Mouse (Mus musculus): Measurements from ENCODE around the gene Specc1l. TPM values are rescaled to one million over a fixed set of nuclear protein-coding genes. Genes with fewer than 3 reads are reported as not detected.

Specc1l gene
- polyA plus RNA-seq, 1 experiment: 31.6 TPM

DNA sequence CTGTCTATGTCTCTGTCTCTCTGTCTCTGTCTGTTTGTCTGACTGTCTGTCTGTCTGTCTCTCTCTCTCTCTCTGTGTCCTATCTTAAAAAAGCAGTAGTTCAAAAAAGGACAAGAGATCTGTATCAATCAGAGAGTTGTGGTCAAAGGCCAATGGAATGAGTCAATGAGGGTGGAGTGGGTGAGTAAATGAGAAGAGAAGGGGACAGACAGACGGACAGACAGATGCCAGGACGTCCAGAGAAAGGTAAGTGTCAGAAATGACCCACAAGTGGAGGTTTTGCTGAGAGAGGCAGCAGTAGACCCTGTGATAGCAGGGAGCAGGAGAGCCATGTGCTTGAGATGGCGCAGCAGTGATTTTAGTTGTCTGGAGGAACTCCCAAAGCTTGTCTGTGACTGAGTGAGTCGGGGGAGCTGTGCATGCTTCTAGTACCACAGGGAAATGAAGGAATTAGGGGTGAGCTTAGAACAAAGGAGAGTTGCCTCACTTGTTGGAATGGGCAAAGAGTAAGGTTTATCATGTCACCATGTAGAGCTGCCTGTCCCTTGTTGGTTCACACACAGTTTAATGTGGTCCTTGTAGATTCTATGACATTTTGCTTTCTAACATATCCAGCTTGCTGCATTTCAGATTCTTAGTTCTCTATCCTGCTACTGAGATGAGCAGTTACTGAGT, 10.2 kb downstream of the Specc1l start:
- Histone ChIP-seq H3K27ac (ENCODE audit: control insufficient read depth, insufficient read depth, low read length) (peak overlapping the region; percentile 21; the same call in 1 of the 2 replicates), H3K4me3 (ENCODE audit: control insufficient read depth, insufficient read depth, low read length) (no peak overlapping the region), H3K4me1 (replicated peaks; ENCODE audit: control insufficient read depth, insufficient read depth, low read length) (peaks cover 6% of the 10 kb centered on the region), H3K27me3 (ENCODE audit: control insufficient read depth, insufficient read depth, low read length) (no peaks in the 10 kb centered on the region), H3K36me3 (ENCODE audit: control insufficient read depth, insufficient read depth, low read length) (no peaks in the 10 kb centered on the region)
- TF ChIP-seq POLR2A (IDR thresholded peaks at IDR 0.05; ENCODE audit: control insufficient read depth, extremely low read depth, insufficient read depth, low read length, poor library complexity) (no peak), CTCF (IDR thresholded peaks at IDR 0.05; ENCODE audit: borderline replicate concordance, control insufficient read depth, extremely low read depth, insufficient read depth, low read length, poor library complexity) (no peak)
- WGBS: 81% methylated on average over 4 of the region's 4 CpGs
- DNase-seq: no peak

DNA sequence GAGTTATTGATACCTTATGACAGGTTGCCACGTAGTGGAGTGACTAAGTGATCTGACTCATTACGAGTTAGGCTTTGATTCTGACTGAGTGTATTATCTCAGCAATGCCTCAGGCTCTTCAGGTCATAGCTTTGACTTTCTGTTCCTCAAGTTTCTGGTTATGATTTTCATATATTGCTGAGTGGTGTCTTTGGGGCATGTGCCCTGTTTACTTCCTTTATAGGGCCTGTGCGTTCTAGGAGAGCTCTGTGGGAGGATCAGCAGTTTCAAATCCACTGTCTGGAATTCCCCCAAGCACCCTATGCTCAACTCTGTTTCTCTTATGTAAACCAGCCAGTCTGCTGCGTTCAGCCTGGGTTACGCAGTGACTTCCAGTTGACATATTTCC, 10.7 kb downstream of the Specc1l start:
- Histone ChIP-seq H3K36me3 (ENCODE audit: control insufficient read depth, insufficient read depth, low read length) (no peaks in the 10 kb centered on the region), H3K4me1 (replicated peaks; ENCODE audit: control insufficient read depth, insufficient read depth, low read length) (peaks cover 6% of the 10 kb centered on the region), H3K27me3 (ENCODE audit: control insufficient read depth, insufficient read depth, low read length) (no peaks in the 10 kb centered on the region), H3K27ac (ENCODE audit: control insufficient read depth, insufficient read depth, low read length) (no peak overlapping the region), H3K4me3 (ENCODE audit: control insufficient read depth, insufficient read depth, low read length) (no peak overlapping the region)
- 71% methylated on average over 5 of the region's 5 CpGs for WGBS
- DNase-seq: no peak
- TF ChIP-seq CTCF (IDR thresholded peaks at IDR 0.05; ENCODE audit: borderline replicate concordance, control insufficient read depth, extremely low read depth, insufficient read depth, low read length, poor library complexity): no peak
- no peak for TF ChIP-seq POLR2A (IDR thresholded peaks at IDR 0.05; ENCODE audit: control insufficient read depth, extremely low read depth, insufficient read depth, low read length, poor library complexity)

DNA sequence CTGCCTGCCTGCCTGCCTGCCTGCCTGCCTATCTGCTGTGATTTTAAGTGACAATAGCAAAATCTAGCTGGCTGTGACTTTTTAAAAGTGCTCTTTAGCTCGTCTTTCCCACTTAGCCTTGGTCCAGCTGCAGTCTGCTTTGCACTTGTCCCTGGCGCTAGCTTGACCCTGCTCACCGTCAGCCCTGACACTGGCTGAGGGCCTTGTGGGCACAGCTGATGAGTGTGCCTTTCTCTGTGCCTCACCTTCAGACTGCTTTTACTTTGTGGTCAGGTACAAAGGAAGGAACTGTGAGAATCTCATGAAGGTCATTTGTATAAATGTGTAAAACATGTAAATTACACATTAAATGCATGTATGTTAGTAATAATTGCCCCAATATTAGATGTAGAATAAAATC, 12.3 kb downstream of the Specc1l start:
- H3K27me3 ChIP-seq (ENCODE audit: control insufficient read depth, insufficient read depth, low read length): no peaks in the 10 kb centered on the region
- no peaks in the 10 kb centered on the region for H3K36me3 ChIP-seq (ENCODE audit: control insufficient read depth, insufficient read depth, low read length)
- no peak overlapping the region for H3K27ac ChIP-seq (ENCODE audit: control insufficient read depth, insufficient read depth, low read length)
- 68% methylated on average over 3 of the region's 3 CpGs for WGBS
- TF ChIP-seq CTCF (IDR thresholded peaks at IDR 0.05; ENCODE audit: borderline replicate concordance, control insufficient read depth, extremely low read depth, insufficient read depth, low read length, poor library complexity): no peak
- TF ChIP-seq POLR2A (IDR thresholded peaks at IDR 0.05; ENCODE audit: control insufficient read depth, extremely low read depth, insufficient read depth, low read length, poor library complexity): no peak
- peaks cover 7% of the 10 kb centered on the region for H3K4me1 ChIP-seq (replicated peaks; ENCODE audit: control insufficient read depth, insufficient read depth, low read length)
- no peak for DNase-seq
- H3K4me3 ChIP-seq (ENCODE audit: control insufficient read depth, insufficient read depth, low read length): no peak overlapping the region

DNA sequence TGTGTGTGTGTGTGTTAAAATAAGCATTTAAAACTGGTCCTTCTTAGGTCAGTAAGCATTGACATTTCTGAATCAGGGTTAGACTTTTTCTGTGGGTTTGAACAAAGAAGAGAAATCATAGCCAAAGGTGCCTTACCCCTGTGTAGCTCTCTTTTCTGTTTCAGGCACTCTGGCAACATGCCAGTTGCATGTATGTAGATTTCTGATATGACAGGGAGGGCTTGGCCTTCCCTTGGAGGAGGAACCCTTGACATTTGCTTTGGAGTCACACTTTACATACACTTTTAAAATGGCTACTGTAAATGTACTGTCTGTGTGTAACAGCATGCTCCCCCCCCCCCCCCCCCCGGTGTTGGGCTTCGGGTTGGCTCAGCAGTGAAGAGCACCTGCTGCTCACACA, 12.8 kb downstream of the Specc1l start:
- Histone ChIP-seq H3K4me3 (ENCODE audit: control insufficient read depth, insufficient read depth, low read length) (no peak overlapping the region), H3K4me1 (replicated peaks; ENCODE audit: control insufficient read depth, insufficient read depth, low read length) (peaks cover 10% of the 10 kb centered on the region), H3K27me3 (ENCODE audit: control insufficient read depth, insufficient read depth, low read length) (no peaks in the 10 kb centered on the region), H3K36me3 (ENCODE audit: control insufficient read depth, insufficient read depth, low read length) (no peaks in the 10 kb centered on the region), H3K27ac (ENCODE audit: control insufficient read depth, insufficient read depth, low read length) (no peak overlapping the region)
- 0% methylated on average over 1 of the region's 2 CpGs for WGBS
- no peak for DNase-seq
- TF ChIP-seq POLR2A (IDR thresholded peaks at IDR 0.05; ENCODE audit: control insufficient read depth, extremely low read depth, insufficient read depth, low read length, poor library complexity) (no peak), CTCF (IDR thresholded peaks at IDR 0.05; ENCODE audit: borderline replicate concordance, control insufficient read depth, extremely low read depth, insufficient read depth, low read length, poor library complexity) (no peak)

DNA sequence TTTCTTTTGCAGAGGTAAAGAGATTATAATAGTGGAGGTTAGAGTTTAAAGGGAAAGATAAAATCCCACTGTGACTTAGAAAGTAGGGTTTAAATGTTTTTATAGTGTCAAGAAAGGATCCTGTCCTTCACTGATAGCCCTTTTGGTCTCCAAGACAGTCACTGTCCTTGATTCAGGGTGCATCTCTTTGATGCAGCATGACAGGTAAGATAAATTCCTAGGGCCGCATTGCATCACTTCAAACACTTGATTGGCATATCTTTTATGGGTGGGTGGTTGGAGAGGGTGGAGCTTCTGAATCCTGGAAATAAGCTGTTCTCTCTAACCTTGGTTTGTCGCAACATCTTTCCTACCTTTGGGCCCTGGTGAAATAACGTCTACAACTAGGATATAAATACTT, 15.5 kb downstream of the Specc1l start:
- H3K4me3 ChIP-seq (ENCODE audit: control insufficient read depth, insufficient read depth, low read length): no peak overlapping the region
- no peak for TF ChIP-seq POLR2A (IDR thresholded peaks at IDR 0.05; ENCODE audit: control insufficient read depth, extremely low read depth, insufficient read depth, low read length, poor library complexity)
- H3K27ac ChIP-seq (ENCODE audit: control insufficient read depth, insufficient read depth, low read length): no peak overlapping the region
- no peak for DNase-seq
- peaks cover 8% of the 10 kb centered on the region for H3K4me1 ChIP-seq (replicated peaks; ENCODE audit: control insufficient read depth, insufficient read depth, low read length)
- 92% methylated on average over 3 of the region's 3 CpGs for WGBS
- H3K27me3 ChIP-seq (ENCODE audit: control insufficient read depth, insufficient read depth, low read length): no peaks in the 10 kb centered on the region
- peaks cover 13% of the 10 kb centered on the region; the same call in 1 of the 2 replicates for H3K36me3 ChIP-seq (ENCODE audit: control insufficient read depth, insufficient read depth, low read length)

DNA sequence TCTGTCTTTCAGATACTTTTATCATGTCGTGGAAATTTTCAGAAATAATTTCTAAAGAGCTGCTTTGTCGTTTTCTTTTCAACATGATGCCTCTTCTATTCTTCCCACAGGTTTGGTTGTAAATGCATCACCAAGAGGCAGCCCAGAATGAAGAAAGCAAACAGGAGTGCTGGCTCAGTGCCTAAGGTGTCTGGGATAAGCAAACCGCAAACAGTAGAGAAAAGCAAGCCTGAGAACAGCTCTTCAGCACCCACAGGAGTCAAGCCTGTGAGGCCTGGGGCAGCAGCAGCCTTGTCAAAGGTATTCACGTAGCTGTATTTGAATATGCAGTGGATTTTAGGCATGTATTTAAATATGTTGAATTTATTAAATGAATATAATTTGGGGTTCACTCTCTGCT, 18.7 kb downstream of the Specc1l start:
- peaks cover 22% of the 10 kb centered on the region; the same call in 1 of the 2 replicates for H3K36me3 ChIP-seq (ENCODE audit: control insufficient read depth, insufficient read depth, low read length)
- H3K4me1 ChIP-seq (replicated peaks; ENCODE audit: control insufficient read depth, insufficient read depth, low read length): peaks cover 4% of the 10 kb centered on the region
- no peak overlapping the region for H3K27ac ChIP-seq (ENCODE audit: control insufficient read depth, insufficient read depth, low read length)
- no peak for DNase-seq
- no peaks in the 10 kb centered on the region for H3K27me3 ChIP-seq (ENCODE audit: control insufficient read depth, insufficient read depth, low read length)
- WGBS: 82% methylated on average over 4 of the region's 4 CpGs
- no peak overlapping the region for H3K4me3 ChIP-seq (ENCODE audit: control insufficient read depth, insufficient read depth, low read length)
- TF ChIP-seq POLR2A (IDR thresholded peaks at IDR 0.05; ENCODE audit: control insufficient read depth, extremely low read depth, insufficient read depth, low read length, poor library complexity) (no peak), CTCF (IDR thresholded peaks at IDR 0.05; ENCODE audit: borderline replicate concordance, control insufficient read depth, extremely low read depth, insufficient read depth, low read length, poor library complexity) (no peak)

DNA sequence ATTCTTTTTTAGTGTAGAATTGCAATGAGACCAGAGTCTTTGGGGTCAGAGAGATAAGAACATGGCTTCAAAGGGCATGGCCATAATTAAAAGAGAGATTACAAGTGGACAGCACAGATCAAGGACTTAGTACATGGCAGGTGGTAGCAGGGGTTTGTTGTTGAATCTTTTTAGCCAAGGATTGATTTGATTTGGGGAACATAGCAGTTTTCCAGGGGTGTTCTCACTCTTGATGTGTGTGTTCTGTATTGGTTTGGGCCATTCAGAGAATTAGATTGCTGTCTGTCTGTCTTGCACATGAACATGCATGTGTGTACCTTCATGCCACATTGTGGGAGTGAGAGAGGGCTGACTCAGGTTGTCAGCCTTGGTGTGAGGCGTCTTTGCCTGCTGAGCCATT, 20.0 kb downstream of the Specc1l start:
- Histone ChIP-seq H3K27me3 (ENCODE audit: control insufficient read depth, insufficient read depth, low read length) (no peaks in the 10 kb centered on the region), H3K4me1 (replicated peaks; ENCODE audit: control insufficient read depth, insufficient read depth, low read length) (peaks cover 4% of the 10 kb centered on the region), H3K4me3 (ENCODE audit: control insufficient read depth, insufficient read depth, low read length) (no peak overlapping the region), H3K27ac (ENCODE audit: control insufficient read depth, insufficient read depth, low read length) (no peak overlapping the region), H3K36me3 (ENCODE audit: control insufficient read depth, insufficient read depth, low read length) (peaks cover 22% of the 10 kb centered on the region; the same call in 1 of the 2 replicates)
- no peak for DNase-seq
- TF ChIP-seq POLR2A (IDR thresholded peaks at IDR 0.05; ENCODE audit: control insufficient read depth, extremely low read depth, insufficient read depth, low read length, poor library complexity) (no peak), CTCF (IDR thresholded peaks at IDR 0.05; ENCODE audit: borderline replicate concordance, control insufficient read depth, extremely low read depth, insufficient read depth, low read length, poor library complexity) (no peak)
- 100% methylated on average over 1 of the region's 1 CpGs for WGBS
